Mouse (Mus musculus) retina, adult 2 months (tissue): ENCODE data around the gene Clpx.
"Not testable (repeated sequence)": the region's sequence is repeated elsewhere in the genome, so short reads cannot be mapped to it uniquely, and the experiment has no call there.

ENCODE experiments used
- DNase-seq: peaks from one replicate; pipeline ENCODE4 v3.0.0-alpha.2; 2012; ENCODE audit warnings: low read depth, low spot score

The Clpx gene

DNA sequence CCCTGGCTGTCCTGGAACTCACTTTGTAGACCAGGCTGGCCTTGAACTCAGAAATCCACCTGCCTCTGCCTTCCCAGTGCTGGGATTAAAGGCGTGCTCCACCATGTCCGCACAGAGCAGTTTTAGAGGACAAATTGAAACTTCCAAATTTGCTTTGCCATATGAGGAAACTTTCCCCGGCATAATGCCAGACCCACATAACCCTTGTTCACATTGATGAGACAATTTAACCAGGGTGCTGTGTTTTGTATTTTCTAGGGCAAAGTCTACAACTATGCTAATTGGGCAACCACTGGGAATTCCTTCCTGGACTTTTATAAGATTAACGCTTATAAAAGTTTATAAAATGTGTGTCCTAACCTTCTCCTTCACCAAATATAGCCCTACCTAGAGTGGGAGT, 4.1 kb upstream of the Clpx start:
- no peak for DNase-seq

DNA sequence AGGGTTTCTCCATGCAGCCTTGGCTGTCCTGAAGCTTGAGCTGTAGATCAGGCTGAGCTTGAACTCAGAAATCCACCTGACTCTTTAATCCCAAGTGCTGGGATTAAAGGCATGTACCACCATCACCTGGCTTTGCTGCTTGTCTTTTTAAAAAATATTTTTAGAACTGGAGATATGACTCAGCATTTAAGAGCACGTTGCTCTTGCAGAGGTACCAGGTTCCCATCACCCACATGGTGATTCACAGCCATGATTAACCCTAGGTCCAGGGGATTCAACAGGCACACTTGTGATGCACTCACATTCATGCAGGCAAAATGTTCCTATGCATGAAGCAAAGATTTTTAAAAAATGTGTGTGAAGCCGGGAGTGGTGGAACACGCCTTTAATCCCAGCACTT, 1.6 kb upstream of the Clpx start:
- no peak for DNase-seq

DNA sequence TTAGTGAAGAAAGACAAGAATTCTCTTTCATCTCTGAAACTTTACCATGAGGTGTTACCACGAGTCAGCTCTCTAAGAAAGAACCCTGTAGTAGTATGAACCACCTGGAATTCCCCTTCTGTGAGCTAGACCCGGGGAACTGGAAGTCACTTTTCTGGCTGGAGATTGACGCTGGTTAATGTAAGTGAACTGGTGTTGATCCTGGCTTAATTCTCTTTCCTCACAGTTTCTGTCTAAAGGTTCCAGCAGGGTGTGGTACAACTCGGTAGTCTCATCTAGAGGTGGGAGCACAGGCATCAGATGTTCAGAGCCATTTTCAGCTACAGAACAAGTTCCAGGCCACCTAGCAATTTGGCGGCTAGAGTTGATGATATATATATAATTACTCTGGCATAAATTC, 941 bp upstream of the Clpx start:
- no peak for DNase-seq

DNA sequence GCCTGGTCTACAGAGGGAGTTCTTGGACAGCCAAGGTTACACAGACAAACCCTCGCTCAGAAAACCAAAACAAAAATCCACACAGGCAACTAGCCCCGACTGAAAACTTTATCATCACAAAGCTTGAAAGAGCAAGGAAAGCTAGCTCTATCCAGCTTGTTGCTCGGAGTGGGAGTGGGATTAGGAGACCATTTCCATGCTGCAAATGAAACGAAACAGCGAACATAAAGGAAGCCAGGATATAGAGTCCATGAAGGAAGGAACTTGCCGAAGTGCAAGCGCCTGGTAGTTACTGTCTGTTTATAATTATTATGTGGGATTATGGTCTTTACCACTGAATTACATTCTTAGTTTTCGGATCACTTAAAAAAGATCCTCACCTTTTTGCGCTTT, 484 bp upstream of the Clpx start:
- no peak for DNase-seq

DNA sequence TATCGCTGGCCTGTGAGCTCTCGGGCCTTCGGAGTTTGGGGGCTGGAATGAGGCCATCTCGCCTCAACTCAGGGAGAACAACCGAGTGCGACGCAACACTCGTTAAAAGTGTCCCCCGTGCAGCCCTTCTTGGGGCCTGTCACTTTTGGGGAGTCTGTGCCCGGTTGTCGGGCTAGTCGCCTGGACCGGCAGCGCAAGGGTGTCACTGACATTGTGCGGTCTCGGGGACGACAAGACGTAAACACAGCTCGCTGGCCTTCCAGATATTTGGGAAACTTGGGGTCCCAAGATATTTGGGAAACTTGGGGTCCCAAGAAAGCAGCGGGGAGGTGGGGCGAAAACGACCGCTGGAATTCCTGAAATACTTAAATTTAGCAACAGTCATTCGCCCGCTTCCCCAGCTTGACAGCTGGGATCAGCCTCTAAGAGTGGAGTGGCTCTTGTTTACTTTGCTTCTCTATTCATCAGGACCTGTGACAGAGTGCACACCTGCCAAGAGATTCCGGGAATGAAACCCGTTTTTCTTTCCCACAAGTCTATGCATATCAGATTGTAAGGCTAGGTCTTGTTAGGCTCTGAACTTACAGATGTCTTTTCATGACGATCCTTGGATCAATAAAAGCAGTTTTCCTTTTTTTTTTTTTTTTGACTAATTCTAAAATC, 787 bp downstream of the Clpx start:
- no peak for DNase-seq

DNA sequence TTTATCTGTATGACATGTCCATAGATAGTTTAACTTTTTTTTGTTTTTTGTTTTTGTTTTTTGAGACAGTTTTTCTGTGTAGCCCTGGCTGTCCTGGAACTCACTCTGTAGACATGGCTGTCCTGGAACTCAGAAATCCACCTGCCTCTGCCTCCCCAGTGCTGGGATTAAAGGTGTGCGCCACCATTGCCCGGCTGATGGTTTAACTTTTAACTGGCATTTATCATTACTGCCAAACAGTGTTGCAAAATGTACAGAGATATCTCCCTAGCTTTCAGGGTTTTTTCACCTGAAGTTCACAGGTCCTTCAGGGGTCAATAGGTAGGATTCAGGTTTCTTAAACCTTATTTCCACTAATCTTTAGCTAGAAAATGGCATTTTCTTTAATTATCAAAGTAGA, 3.0 kb downstream of the Clpx start:
- no peak for DNase-seq

DNA sequence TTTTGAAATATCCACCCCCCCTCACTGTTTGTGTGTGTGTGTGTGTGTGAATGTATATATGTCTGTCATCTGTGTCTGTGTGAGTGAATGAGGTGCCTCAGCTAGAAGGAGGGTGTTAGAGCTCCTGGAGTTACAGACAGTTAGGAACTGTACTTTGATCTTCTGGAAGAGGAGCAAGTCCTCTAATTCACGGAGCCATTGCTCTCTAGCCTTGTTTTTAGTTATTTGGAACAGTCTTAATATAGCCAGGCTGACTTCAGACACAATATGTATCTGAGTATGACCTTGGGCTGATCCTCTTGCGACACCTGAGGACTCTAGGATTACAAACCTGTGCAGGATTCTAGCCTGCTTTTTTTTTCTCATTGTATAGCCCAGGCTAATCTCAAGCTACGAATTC, 4.7 kb downstream of the Clpx start:
- no peak for DNase-seq

DNA sequence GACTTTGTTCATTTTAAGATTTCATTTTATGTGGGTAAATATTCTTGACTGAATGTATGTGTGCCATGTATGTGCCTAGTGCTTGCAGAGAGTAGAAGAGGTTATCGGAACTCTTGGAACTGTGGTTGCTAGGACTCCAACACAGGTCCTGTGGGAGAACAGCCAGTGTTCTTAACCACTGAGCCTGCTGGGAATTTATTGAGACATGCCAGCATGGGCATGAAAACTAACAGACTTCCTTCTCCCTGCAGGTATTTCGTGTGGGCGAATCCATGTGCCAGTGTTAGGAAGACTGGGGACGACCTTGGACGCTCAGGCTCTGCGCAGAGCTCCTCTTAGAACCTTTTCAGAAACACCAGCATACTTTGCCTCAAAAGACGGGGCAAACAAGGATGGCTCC, 5.6 kb downstream of the Clpx start:
- DNase-seq: no peak

DNA sequence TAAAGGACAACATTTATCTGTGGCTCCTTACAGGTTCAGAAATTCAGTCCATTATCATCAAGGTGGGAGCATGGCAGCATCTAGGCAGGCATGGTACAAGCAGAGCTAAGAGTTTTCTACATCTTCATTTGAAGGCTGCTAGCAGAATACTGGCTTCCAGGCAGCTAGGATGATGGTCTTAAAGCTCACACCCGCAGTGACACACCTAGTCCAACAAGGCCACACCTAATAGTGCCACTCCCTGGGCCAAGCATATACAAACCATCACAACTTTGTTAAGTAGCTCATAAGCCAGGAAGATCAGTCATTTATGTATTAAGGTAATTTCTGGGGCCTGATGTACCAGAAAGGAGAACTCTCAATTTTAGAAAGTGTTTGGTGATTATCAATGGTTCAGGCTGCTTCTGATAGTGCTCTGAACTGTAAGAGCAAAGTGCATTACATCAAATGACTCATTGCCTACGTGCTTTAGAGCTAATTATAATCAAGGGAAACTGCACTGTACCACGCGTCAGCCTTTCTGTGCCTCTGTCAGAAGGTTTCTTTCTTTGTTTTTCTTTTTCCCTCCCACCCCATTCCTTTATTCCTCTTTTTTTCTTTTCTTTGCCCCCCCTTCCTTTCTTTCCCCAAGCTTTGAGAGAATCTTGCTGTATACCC, 8.4 kb downstream of the Clpx start:
- no peak for DNase-seq

DNA sequence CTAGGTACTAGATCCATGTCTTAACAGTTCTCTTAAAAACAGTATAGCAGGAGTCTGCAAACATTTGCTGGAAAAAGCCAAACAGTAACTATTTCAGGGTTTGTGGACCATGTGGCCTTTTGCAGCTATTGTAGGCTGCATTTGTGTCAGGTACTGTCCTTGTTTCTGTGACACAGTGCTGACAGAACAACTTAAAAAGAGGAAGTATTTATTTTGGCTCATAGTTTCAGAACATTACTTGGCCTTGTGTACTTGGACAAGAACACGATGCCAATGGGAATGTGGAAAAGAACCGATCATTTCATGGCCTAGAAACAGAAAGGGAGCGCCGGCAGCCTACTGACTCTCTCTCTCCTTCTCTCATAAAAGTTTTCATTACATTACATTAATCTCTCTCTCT, 9.5 kb downstream of the Clpx start:
- DNase-seq: no peak

DNA sequence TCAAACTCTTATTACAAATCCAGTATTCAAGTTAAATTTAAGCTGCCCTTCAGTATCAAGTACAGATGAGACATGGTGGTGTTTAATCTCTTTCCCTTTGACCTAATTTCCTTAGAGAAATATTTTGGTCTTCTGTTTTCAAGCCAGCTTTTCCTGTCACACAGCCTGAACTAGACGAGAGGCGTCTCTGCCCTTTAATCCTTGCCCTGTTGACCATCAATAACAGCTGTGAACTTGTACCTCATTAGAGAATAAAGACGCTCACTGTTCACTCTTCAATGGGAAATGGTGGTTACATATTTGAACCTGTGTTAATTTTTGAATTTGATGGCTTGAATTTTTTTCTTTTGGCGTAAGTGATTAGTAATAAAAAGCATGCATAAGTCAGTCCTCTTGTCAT, 10.2 kb downstream of the Clpx start:
- no peak for DNase-seq

DNA sequence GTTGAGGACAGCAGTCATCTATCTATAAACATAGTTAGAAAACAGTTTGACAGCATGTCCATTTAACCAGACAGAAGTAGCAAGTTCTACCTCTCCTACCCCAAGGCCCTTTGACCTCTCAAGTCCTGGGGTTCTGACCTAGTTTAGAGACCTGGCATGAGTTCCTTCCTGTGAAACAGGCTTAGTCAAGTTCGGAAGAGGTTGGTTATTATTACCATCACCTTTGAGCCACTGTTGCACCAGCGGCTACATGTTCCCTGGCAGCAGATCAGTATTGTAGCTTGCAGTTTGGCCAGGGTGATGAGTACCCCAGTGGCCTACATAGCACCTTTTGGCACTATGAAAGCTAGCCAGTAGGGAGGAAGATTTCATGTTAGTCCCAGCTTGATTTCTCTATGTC, 12.6 kb downstream of the Clpx start:
- no peak for DNase-seq

DNA sequence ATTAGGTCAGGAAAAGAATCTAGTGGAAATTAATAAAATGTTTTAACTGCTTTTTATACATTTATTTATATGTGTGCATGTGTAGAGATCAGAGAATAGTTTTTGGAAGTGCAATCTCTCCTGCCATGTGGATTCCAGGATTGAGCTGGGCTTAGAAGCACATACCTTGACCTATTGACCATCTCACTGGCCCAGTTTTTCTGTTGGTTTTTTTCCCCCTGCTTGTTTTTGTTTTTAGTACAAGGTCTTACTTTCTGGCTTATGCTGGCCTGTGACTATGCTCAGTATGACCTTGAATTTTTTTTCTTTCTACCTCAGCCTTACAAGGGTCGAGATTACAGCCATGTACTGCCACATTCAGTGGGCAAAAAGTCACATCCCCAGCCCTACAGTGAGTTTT, 14.0 kb downstream of the Clpx start:
- no peak for DNase-seq

DNA sequence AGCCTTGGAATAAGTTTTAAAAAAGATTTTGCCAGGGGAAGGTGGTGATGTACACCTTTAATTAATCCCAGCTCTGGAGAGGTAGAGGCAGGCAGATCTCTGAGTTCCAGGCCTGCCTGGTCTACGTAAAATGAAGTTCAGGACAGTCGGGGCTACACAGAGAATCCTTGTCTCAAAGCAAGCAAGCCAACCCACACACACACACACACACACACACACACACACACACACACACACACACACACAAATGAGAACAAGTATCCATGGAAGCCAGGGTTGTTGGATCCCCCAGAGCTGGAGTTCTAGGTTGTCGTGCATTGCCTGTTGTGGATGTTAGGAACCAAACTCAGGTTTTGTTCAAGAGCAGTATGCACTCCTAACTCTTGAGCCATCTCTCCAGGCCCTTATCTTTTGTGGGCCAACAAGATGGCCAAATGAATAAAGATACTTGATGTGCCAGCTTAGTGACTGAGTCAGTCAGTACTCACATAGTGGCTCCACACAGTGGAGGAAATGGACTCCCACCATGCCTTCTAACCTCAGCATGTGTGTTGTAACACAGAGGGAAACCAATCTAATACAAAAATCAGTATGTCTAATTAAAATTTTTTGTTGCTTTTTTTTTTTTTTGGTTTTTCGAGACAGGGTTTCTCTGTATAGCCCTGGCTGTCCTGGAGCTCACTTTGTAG, 18.8 kb downstream of the Clpx start:
- no peak for DNase-seq

DNA sequence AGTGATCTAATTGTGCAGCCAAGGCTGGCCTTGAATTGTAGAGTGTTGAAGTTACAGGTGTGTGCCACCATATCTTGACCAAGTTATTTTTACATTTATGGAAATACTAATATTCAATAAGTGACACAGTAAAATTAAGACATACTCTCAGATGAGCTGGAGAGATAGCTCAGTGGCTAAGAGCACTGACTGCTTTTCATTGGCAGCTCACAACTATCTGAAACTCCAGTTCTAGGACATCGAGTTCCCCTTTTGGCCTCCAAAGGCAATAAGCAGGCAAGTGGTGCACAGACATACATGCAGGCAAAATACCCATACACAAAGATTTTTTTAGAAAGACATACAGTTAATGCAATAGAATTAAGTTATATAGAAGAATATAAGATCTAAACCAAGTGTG, 19.8 kb downstream of the Clpx start:
- DNase-seq: no peak

DNA sequence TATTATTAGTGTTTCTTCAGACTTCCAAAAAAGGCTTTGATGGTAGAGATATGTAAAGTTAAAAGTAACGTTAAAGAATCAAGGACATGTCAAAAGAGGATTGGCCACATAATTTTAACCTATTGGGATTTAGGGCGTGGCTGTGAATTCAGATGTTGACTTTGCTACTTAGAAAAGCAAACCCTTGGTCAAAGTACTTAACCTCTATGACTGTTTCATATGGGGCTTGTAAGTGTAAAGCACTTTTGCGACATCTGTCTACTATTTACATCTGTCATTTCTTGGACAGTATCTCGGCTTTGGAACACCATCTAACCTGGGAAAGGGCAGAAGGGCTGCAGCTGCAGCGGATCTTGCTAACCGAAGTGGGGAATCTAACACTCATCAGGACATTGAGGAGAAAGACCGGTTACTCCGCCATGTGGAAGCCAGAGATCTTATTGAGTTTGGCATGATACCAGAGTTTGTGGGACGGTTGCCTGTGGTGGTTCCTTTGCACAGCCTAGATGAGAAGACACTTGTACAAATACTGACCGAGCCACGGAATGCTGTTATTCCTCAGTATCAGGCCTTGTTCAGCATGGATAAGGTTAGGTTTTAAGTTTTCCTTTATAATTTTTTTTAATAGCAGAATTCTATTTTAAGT, 28.3 kb downstream of the Clpx start:
- DNase-seq: no peak

DNA sequence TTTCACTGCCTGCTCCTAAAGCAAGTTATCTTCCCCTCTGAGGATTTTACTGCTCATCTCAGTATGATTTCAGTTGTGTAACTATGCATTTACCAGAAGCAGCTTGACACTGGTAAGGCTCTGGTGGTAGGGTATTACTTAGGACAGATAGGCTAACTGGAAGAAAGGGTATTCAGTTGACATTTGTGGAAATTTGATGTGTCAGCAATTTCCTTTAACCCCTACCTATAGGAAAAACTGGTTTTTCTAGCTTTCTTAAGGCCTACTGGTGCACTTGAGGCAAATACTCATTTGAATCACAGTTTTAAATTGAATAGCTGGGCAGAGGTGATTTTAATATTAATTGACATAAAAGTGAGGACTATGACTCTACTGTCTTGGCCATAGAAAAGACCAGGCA, 31.9 kb downstream of the Clpx start:
- DNase-seq: no peak

DNA sequence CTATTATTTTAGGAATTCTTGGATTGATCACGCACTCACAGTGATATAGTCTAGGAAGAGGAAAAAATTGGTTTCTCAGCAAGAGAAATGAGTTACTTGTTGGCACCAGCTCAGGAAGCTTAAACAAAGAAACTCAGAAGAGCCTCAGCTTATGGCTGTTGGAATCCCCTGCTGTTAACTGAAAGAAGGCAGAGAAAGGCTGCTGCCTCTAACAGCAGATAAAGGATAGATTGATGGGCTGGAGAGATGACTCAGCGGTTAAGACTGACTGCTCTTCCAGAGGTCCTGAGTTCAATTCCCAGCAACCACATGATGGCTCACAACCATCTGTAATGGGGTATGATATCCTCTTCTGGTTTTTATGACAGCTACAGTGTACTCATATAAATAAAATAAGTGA, 33.3 kb downstream of the Clpx start:
- DNase-seq: no peak

DNA sequence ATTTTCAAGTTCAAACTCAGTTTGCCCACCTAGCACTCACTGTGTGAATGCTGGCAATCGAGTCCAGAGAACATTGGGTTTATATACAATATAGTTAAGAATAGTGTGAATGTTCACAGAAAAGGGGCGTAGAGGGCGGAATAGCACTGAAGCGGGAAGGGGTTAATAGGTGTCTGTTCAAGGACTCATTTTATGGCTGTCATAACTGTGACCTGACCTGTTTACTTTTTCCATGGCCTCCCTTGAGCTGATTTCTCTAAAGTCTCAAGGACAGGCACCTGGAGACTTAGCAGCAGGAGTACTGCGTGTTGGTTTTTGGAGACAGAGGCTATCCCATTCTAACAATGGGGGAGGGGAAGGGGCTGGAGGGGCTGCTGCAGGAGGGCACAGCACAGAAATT, 39.9 kb downstream of the Clpx start:
- DNase-seq: no peak

DNA sequence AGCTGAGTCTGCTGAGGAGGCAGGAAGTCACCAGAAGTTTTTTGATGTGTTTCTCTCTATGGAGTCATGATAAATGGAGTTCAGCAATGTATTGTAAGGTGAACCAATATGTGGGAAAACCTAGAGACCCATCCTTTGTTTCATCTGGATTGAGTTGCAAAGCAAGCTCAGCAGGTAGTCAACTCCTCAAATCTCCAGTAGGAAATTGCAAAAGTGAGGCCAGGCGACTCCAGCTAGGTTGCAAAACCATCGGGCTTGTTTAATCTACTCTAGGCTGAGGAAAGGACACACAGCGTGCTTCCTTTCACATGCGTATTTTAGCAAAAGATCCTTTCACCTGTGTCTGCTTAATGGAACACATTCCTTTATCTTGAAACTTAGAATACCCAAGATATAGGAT, 45.1 kb downstream of the Clpx start:
- no peak for DNase-seq

DNA sequence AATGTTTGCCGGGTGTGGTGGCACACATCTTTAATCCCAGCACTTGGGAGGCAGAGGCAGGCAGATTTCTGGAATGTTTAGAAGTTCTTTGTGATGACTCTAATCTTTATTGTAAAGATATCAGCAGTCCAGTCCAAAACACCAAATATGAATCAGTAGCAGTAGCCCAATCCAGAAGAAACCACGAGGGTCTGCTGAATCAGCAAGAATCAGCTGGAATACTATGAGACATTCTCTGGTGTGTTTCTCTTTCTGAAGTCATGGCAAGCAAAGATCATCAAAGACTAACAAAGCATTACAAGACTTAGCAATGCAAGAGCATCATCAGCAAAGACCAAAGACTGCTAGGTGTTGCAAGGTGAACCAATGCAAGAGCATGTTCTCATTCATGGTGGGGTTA, 46.4 kb downstream of the Clpx start:
- DNase-seq: no peak

DNA sequence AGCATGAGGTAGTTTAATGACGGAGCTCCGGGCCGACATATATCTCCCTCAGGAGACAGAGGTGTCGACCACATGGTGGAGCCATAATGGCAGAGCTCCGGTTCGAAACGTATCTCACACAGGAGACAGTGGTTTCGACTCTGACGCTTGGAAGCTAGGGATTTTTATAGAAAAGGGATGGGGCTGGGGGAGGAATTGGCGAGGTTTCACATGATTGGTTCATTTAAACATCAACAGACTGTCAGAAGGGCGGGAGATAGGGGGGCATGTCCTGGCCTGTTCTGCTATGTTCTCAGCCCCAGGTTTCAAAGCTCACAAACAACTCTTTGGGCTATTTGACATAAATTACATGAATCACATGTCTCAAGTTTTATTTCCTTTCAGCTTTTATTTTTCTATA, 51.4 kb downstream of the Clpx start:
- not testable (repeated sequence) for DNase-seq
